Mouse (Mus musculus) MEL (cell line): Measurements from ENCODE around the gene Gm20388.

Experiments
- CHD2 ChIP-seq: IDR thresholded peaks from 2 replicates; pipeline ENCODE4 v1.6.1; 2011; ENCODE audit warnings: low read length, improper control_type of control experiment
- CTCF ChIP-seq, 3 experiments: IDR thresholded peaks in 2 of 3; conservative IDR thresholded peaks in 1 of 3; 2 replicates each; pipeline ENCODE4 v1.5.1; 2011 to 2012; ENCODE audit warnings: low read length in 3 of 3, low read depth in 2 of 3, mild to moderate bottlenecking in 2 of 3, improper control_type of control experiment in 1 of 3, inconsistent platforms in 1 of 3, mixed read lengths in 1 of 3, moderate library complexity in 1 of 3; ENCODE audit not compliant: control insufficient read depth in 1 of 3, insufficient read depth in 1 of 3, poor library complexity in 1 of 3, severe bottlenecking in 1 of 3
- EP300 ChIP-seq, 2 experiments: IDR thresholded peaks; 2 replicates each; pipeline ENCODE4 v1.6.1; 2011; ENCODE audit warnings: improper control_type of control experiment in 2 of 2, low read length in 2 of 2, low read depth in 1 of 2, mild to moderate bottlenecking in 1 of 2
- HCFC1 ChIP-seq: IDR thresholded peaks from 2 replicates; pipeline ENCODE4 v1.6.1; 2012; ENCODE audit warnings: low read depth, mild to moderate bottlenecking, inconsistent platforms, low read length, improper control_type of control experiment, moderate library complexity
- MAZ ChIP-seq: IDR thresholded peaks from 2 replicates; pipeline ENCODE4 v1.6.1; 2012; ENCODE audit warnings: low read depth, mild to moderate bottlenecking, inconsistent platforms, low read length, improper control_type of control experiment
- MYB ChIP-seq: IDR thresholded peaks from 2 replicates; pipeline ENCODE4 v1.6.1; 2011; ENCODE audit warnings: mild to moderate bottlenecking, low read depth, low read length, improper control_type of control experiment
- MYC ChIP-seq: IDR thresholded peaks from 2 replicates; pipeline ENCODE4 v1.6.1; 2011; ENCODE audit warnings: low read depth, mild to moderate bottlenecking, low read length, improper control_type of control experiment, moderate library complexity
- NRF1 ChIP-seq: IDR thresholded peaks from 2 replicates; pipeline ENCODE4 v1.6.1; 2014; ENCODE audit warnings: low read depth, mild to moderate bottlenecking, inconsistent platforms, low read length, improper control_type of control experiment, moderate library complexity; ENCODE audit not compliant: poor library complexity, insufficient read depth, severe bottlenecking
- POLR2A ChIP-seq, 2 experiments: IDR thresholded peaks; 2 replicates each; pipeline ENCODE4 v1.6.1; 2011 to 2012; ENCODE audit warnings: low read length in 2 of 2, mild to moderate bottlenecking in 2 of 2, control low read depth in 1 of 2, improper control_type of control experiment in 1 of 2, low read depth in 1 of 2, moderate library complexity in 1 of 2; ENCODE audit not compliant: control insufficient read depth in 1 of 2, insufficient read depth in 1 of 2, poor library complexity in 1 of 2
- RCOR1 ChIP-seq: IDR thresholded peaks from 2 replicates; pipeline ENCODE4 v1.6.1; 2012; ENCODE audit warnings: low read depth, mild to moderate bottlenecking, inconsistent platforms, low read length, improper control_type of control experiment
- TAL1 ChIP-seq: IDR thresholded peaks from 2 replicates; pipeline ENCODE4 v1.6.1; 2012; ENCODE audit warnings: mild to moderate bottlenecking, inconsistent platforms, low read length, moderate library complexity, mixed read lengths
- UBTF ChIP-seq: IDR thresholded peaks from 2 replicates; pipeline ENCODE4 v1.6.1; 2012; ENCODE audit warnings: low read depth, mild to moderate bottlenecking, inconsistent platforms, low read length, improper control_type of control experiment, moderate library complexity, borderline replicate concordance; ENCODE audit not compliant: insufficient read depth
- USF2 ChIP-seq, 2 experiments: IDR thresholded peaks; 2 replicates each; pipeline ENCODE4 v1.6.1; 2011 to 2012; ENCODE audit warnings: improper control_type of control experiment in 2 of 2, low read length in 2 of 2, borderline replicate concordance in 1 of 2, inconsistent platforms in 1 of 2, low read depth in 1 of 2, mild to moderate bottlenecking in 1 of 2; ENCODE audit not compliant: insufficient read depth in 1 of 2

DNA sequence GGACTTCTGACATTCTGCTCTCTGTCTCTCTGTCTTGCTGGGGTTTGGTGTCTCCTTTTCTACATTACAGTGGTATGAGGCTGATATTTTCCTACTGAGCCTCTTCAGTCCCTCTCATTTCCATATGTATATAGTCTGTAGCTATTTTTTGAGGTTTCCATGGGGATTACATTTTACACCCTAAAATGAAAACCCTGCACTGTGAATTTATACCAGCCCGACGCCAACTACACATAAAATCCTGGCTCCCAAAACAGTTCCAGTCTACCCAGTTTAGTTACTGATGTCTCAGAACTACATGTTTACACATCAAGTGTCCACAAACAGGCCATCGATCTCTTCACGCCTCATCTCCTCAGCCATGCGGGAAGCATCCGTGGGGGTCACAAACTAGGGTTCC lies 3816.1 kb downstream of the Gm20388 start:
- TF ChIP-seq UBTF (no peak), RCOR1 (no peak), CTCF (IDR thresholded peaks at IDR 0.05 in 2 of 3, conservative IDR thresholded peaks at IDR 0.05 in 1 of 3; ENCODE audit: control insufficient read depth in 1 of 3, insufficient read depth in 1 of 3, low read depth in 2 of 3, low read length in 3 of 3, poor library complexity in 1 of 3, severe bottlenecking in 1 of 3) (no peak), EP300 (IDR thresholded peaks at IDR 0.05; ENCODE audit: low read depth in 1 of 2, low read length in 2 of 2) (no peak), NRF1 (no peak), POLR2A (IDR thresholded peaks at IDR 0.05; ENCODE audit: control insufficient read depth in 1 of 2, insufficient read depth in 1 of 2, low read depth in 1 of 2, low read length in 2 of 2, poor library complexity in 1 of 2) (no peak), MYB (no peak), MYC (no peak), HCFC1 (no peak), CHD2 (no peak), TAL1 (no peak), USF2 (IDR thresholded peaks at IDR 0.05; ENCODE audit: borderline replicate concordance in 1 of 2, insufficient read depth in 1 of 2, low read depth in 1 of 2, low read length in 2 of 2) (no peak), MAZ (no peak)
